Mouse (Mus musculus) hindlimb bud, embryonic 11.5 days (tissue): ENCODE results near the gene Arpc2.
"Not testable (repeated sequence)": the region's sequence is repeated elsewhere in the genome, so short reads cannot be mapped to it uniquely, and the experiment has no call there.

Experiments
- DNase-seq: peaks from one replicate; pipeline ENCODE4 v3.0.0-alpha.2; 2012; ENCODE audit warnings: low read depth, low spot score; ENCODE audit errors: extremely low spot score

The Arpc2 gene

DNA sequence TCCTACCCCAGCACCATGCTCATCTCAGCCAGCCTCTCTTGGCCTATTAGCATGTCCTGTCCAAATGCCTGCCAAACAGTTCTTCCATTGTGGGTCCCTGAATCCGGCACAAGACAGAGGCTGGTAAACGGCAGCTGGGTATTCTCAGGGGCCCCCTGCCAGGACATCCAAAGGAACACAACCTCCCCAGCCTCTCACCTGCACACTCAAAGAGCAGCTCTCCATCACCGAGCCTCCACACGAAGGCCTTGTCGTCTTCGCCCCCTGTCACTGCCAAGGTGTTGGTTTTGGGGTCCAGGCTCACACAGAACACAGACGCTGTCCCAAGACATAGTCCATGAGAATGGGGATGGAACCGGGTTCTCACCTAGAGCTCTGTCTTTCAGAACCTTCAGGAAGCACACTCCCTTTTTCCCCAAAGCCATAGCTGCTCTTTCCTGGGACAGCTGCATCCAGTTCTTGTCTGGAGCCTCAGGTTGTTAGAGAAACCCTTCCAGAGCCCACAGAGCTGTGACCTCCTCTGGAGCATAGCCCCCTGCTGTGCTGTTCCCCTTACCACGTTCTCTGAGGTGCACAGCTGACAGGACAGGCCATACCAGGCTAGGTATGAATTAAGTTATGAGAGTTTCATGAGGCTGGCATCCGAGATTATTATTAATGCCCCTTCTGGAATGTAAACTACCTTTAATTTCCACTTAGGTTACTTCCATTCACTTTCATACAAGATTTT, 47.2 kb downstream of the Arpc2 start:
- no peak for DNase-seq

DNA sequence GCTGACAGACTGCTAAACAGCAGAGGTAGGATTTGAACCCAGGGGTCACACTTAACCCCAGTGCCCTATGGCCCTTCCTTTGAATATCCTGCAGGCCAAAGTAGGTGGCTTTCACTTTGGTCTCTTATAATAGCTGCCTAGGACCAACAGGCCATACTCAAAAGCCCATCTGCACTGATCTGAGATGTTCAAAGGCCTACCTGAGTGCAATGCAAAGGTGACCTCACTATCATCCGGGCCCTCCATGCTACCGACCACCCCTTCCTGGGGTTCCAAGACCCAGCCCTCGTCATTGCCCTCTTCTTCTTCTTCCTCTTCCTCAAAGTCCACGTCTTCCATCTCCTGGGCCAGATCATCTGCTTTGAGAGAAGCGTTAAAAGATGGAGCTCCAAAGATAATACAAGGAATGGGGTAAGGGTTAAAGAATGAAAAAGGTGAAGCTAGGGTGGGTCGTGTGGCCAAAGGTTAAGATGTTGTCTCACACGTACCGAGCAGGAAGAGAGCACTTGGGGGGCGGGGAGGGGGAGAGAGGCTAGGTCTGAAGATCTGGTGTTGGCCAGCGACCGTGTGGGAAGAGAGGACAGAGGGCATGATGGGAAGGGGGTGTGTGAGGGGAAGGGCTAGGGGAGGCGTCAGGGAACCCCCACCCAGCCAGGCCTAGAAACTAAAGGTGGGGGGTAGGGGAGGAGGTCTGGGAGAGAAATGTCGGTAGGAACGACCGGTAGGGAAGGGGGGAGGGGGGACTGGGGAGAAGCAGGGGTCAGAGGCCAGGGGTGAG, 48.0 kb downstream of the Arpc2 start:
- no peak for DNase-seq

DNA sequence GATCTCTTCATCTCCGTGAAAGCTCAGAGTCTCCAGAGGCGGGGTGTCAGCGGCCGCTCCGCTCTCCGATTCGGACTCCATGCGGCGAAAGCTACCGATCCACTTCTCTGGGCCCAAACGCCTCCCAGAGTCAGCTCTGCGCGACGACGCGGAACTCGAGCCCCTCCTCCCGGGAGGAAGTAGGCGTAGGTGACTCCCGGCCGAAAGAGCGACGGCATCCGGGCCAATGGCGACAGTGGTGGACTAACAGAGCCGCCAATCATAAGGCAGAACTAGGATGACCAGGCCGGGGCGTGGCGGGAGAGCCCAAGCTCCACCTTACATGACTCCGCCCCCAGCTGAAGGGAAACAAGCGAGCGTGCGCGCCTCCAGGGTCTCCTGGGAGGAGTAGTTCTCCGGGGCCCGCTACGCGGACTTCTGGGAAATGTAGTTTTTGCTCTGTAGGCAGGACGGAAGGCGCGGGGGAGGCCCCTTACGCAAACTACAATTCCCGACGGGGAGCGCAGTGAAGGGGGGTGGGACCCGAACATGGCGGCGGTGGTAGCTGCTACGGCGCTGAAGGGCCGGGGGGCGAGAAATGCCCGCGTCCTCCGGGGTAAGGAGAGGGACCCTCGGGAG, 48.8 kb downstream of the Arpc2 start, which contains the start of the genes Aamp and Pnkd:
Aamp (minus strand) TSS at position 196 of the 618 bp plus-strand sequence.
Pnkd (plus strand) TSS at position 388 of the 618 bp plus-strand sequence.
- peak; percentile 98 for DNase-seq

DNA sequence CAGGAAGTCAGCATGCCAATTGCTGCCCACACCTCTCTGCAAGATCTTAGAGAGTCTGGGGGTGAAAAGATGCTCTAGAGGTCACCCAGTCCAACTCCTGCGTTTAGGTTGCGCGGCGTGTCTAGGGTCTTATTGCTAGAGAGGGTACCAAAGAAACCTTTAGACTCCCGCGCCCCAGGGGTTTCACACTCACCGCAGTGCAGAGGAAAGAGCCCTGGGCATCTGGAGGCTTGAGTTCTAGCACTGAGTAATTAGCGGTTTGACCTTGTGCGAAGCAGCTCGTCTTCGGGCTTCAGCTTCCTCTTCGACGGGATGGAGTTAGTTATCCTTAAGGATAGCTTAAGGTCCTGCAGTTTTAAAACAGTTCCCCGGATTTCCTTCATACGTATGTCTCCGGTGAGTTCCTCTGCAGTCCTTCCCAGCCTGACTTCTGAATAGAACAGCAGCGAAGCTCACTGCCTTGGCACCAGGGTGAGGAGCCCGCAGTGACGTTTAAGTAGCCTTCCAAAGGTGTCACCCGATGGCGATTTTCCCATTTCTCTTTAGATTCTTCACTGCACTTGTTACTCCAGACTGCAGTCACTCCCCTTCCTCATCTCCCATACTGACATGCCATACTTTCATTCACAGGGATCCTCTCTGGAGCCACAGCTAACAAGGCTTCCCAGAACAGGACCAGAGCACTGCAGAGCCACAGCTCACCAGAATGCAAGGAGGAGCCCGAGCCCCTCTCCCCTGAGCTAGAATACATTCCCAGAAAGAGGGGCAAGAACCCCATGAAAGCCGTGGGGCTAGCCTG, 49.5 kb downstream of the Arpc2 start:
- DNase-seq: no peak

DNA sequence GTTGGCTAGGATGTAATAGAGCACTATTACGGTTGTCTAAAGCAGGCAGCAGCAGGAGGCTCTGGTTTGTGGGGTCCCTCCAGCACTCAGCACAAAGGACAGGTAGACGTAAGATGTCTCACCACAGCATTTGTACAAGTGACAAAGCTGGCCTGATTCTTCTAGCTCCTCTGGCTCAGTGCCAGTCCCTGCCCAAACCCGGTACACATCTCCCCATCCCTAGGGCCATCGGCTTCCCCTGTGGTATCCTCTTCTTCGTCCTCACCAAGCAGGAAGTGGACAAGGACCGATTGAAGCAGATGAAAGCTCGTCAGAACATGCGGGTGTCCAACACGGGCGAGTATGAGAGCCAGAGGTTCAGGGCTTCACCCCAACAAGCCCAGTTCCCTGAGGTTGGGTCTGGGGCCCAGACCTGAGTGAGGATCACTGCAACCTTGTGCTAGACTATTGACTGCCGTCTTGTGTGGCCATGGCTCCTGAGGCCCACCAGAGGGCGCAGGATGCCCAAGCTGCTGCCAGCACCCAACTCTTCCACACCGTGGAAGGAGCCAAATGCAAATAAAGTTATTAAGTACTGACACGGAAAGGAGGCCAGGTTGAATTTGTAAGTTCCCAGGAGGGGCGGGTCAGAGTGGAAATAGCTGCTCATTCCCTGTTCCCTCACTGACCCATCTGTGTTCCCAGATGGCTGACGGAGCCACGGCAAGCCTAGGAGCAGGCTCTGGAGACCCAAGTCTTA, 51.2 kb downstream of the Arpc2 start:
- not testable (repeated sequence) for DNase-seq

DNA sequence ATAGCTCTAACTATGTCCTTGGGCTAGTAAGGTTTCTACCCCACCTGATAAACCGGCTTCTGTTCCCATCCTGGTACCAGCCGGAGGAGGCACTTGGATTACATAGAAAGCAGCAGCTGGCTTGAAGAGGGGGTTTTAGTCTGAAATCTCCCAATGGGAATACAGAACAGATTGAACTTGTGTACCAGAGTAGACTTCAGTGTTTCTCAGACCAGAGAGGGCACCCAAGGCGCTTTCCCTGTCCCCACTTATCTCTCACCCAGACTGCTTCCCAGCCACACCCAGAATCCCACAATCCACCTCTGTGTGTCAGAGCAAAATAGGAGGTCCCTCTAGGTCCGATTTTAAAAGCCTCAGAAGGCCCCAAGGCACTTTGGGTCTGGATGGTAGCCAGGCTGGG, 52.4 kb downstream of the Arpc2 start:
- no peak for DNase-seq

DNA sequence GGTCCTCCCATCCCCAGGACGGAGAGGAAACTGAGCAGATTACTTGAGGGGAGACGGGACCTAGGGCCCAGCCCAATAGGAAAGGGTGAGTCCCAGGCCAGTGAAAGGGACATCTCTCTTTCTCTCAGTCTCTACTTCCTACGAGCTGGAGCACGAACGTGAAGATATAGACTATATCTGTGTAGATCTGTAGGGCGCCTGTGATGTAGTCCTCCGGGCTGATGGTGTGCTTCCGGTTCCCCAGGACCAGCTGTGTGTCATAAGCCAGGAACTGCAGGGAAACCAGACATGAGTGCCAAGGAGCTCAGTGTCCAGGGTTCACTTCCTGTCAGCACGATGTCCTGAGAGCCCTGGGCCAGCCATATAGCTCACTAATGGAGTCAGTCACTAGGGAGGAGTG, 53.4 kb downstream of the Arpc2 start:
- no peak for DNase-seq

GRCm38 (mm10) chr1:74289740-74290139, 53.9 kb downstream of the Arpc2 start:
- DNase-seq: no peak

- no peak for DNase-seq
These were observed 54.3 kb downstream of the Arpc2 start for GRCm38 (mm10) chr1:74290141-74290540.

DNA sequence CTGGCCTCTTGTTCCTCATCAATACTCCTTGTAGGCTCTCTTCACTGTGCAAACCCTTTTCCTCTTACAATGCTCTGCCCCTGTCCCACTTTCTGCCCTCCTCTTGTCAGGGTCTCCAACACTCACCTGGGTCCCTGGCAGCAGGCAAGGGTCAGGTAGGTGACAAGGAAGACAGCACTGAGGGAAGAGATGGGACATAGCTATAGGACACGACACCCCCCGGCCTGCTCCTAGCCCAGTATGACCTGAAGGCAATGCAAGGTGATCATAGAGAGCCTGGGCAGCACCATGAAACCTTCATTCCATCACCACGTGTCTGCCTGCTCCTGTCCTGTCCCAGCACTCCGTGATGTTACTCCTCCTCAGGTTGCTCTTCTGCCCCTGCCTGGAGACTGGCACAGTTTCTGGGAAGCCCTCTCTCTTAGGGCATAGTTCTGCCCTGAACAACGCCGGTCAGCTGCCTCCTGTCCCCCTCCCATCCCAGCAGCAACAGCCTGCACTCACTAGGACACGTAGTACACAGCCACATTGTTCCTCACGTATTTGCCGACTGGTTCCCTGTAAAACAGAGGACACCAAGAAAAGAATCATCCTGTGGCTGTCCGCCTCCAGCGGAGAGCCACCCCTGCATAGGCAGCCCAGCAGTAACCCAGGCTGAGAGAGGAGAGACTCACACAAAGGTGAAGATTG, 56.6 kb downstream of the Arpc2 start:
- no peak for DNase-seq

GRCm38 (mm10) chr1:74293306-74293960, 57.5 kb downstream of the Arpc2 start:
- DNase-seq: no peak

DNA sequence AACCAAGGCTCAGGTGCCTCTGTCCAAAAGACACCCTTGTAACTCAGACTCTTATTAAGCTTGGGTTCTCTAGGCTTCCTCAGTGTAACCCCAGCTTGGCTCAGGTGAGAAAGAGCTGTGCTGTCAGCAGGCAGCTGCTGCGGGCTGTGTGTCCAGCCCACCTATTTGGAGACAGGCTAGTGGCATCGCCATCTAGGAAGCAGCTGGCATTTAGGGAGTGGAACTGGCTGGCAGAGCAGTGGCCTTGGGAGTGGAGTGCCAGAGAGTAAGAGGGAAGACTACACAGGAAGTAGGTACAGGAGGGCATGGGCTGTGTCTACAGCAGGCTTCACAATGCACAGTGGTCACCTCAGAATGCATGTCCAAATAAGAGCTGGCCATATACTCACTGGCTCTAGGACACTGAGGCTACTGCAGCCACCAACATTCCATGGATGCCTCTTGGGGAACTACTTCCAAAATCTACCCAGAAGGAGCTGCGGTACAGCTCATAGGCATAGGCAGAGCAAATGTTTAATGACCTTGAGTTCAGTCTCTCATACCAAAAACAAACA, 58.3 kb downstream of the Arpc2 start:
- DNase-seq: no peak

DNA sequence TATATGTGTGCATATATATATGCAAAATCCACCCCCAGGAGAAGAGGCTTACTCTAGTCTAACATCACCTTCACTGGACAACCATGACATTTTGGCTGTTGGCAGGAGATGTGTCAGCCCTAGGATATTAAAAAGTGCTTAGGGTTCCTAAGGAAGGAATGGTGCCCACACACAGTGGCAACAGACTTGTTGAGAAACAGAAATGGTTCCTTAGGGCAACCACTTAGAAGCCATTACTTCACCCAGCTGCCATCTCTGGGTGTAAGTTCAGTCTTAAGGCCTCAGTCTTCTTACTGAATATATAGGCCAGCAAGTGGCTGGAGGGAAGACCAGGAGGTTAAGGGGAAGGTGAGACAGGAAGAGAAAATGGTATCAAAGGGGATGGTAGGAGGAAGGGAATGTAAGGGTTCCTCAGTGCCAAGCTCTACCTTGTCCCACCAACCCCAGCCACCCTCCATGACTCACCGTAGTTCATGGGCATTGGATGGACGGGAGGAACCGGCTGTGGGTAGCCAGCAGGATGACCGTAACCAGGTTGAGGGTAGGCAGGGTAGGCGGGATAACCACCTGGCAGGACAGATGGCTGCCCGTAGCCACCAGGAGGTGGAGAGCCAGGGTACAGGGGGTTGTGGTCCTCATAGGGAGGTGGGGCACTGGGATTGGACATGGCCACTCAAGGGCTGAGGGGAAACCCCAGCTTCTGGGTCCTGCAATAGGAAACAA, 59.0 kb downstream of the Arpc2 start:
- DNase-seq: no peak

GRCm38 (mm10) chr1:74295456-74296171, 59.7 kb downstream of the Arpc2 start:
- no peak for DNase-seq

- no peak for DNase-seq
These were observed 60.6 kb downstream of the Arpc2 start for GRCm38 (mm10) chr1:74296477-74296876.

DNA sequence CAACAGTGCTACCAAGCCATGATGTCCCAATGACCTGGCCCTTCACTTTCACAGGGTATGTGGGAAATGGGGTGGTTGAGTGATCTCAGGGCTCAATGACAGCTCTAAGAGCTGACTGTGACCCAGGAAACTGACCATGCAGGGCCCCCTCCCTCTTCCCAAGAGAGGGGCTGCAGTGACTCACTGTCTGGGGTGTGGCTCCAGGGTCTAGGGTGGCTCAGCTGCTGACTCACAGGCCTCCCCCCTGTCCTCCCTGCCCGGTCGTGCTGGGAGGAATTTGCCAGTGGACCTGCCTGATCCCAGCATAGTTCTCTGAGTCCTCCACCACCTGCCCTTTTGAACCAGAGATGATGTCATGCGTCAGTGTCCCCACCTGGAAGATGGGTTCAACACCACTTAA, 61.4 kb downstream of the Arpc2 start:
- DNase-seq: no peak

GRCm38 (mm10) chr1:74298157-74298750, 62.4 kb downstream of the Arpc2 start:
- no peak for DNase-seq
